Mouse (Mus musculus): ENCODE measurements around the gene Tmprss9.

GRCm38 (mm10) chr10:80933421-80933979, 61.9 kb downstream of the Tmprss9 start:
- TF ChIP-seq TAL1 (IDR thresholded peaks at IDR 0.05; ENCODE audit: low read length) (no peak), GATA1 (IDR thresholded peaks at IDR 0.05; ENCODE audit: low read length) (no peak)

Measured in erythroblast, embryonic 14.5 days (primary cell).